In genomic region chr12:13844532-13845485, GRCm38 (mm10) we compare ENCODE assay signal across 8 mouse cellular contexts.
DNase-seq lines count a peak whose midpoint lies in the region; ATAC-seq and TF ChIP-seq lines count a peak whose summit lies in the region.
"Had no signal": no experiment of that assay in that cellular context is flagged by ENCODE, and none has a peak within 500 bp of the region (broad histone marks: within the 10 kb centered on the region; RNA-seq: fewer than 3 reads in every experiment).

No protein-coding gene starts in this region.

- WGBS in neural tube, embryonic 13.5 days, result 59% methylated on average over 13 of the region's 13 CpGs

- no peak overlapping the region for H3K27ac ChIP-seq in CH12.LX (ENCODE audit: insufficient read depth, low read depth)
- H3K27ac ChIP-seq in neural tube, embryonic 13.5 days (replicated peaks), result no peak overlapping the region

- dilution Hi-C loops in CH12.LX (cut with MboI; ENCODE audit: extremely low pct_ligation_motif_present, extremely low pct_unique_long_range_greater_than_20kb, low sequenced_read_pairs), result no loop called here

- intact Hi-C loops in left cerebral cortex, postnatal 14 days (cut with DNase I), result loop anchor here (10.0 kb wide), 2 partner anchors 310 to 470 kb away; partner anchors contain the start of gene Fam84a

- TF ChIP-seq EP300 in CH12.LX (IDR thresholded peaks at IDR 0.05; ENCODE audit: low read length), result no peak

- in situ Hi-C loops in CH12.LX (cut with MboI; ENCODE audit: low pct_ligation_motif_present, low pct_unique_long_range_greater_than_20kb, low sequenced_read_pairs), result no loop called here

- no peaks in the 10 kb centered on the region for H3K79me2 ChIP-seq in CH12.LX (replicated peaks; ENCODE audit: control insufficient read depth, extremely low read depth, insufficient read depth, poor library complexity, severe bottlenecking)

- ATAC-seq in G1E (ENCODE audit: extremely low read depth, insufficient number of reproducible peaks, low FRiP score, poor library complexity, severe bottlenecking), result no peak
- peak; percentile 71 for ATAC-seq in neural tube, embryonic 13.5 days (ENCODE audit: low read depth)
- no peak for ATAC-seq in monocyte, adult 5-6 weeks (replicated peaks; ENCODE audit: insufficient number of reproducible peaks, low FRiP score, low TSS enrichment, poor library complexity, severe bottlenecking)

- H3K9me3 ChIP-seq in CH12.LX (replicated peaks; ENCODE audit: low read length) (no peaks in the 10 kb centered on the region), G1E (replicated peaks) (0 out of 2 replicates have a peak, but pooled peaks cover 1% of the 10 kb centered on the region)
- no peaks in the 10 kb centered on the region for H3K9me3 ChIP-seq in neural tube, embryonic 13.5 days

- H3K4me1 ChIP-seq in CH12.LX (ENCODE audit: control insufficient read depth in 1 of 2, insufficient read depth in 2 of 2), result peaks cover 0 to 15% of the 10 kb centered on the region in 2 experiments; a peak in 2 of 4 replicates
- H3K4me1 ChIP-seq in G1E (ENCODE audit: insufficient read depth, low read depth, low read length), result no peaks in the 10 kb centered on the region
- H3K4me1 ChIP-seq in neural tube, embryonic 13.5 days (replicated peaks), result peaks cover 8% of the 10 kb centered on the region

- H3K4me3 ChIP-seq in CH12.LX (replicated peaks in 1 of 3; ENCODE audit: low read depth in 2 of 3, low read length in 2 of 3, poor library complexity in 1 of 3) (no peak overlapping the region), G1E (ENCODE audit: low read depth, low read length) (no peak overlapping the region)
- H3K4me3 ChIP-seq in neural tube, embryonic 13.5 days, result no peak overlapping the region
- H3K4me3 ChIP-seq: erythroblast, embryonic 14.5 days had no signal

- H3K9ac ChIP-seq in CH12.LX (ENCODE audit: insufficient read depth, low read depth), result no peak overlapping the region
- H3K9ac ChIP-seq in neural tube, embryonic 13.5 days, result no peak overlapping the region

- H3K36me3 ChIP-seq in CH12.LX (replicated peaks in 1 of 2; ENCODE audit: control insufficient read depth in 1 of 2, insufficient read depth in 1 of 2, low read length in 1 of 2) (no peaks in the 10 kb centered on the region), G1E (replicated peaks) (no peaks in the 10 kb centered on the region)
- no peaks in the 10 kb centered on the region for H3K36me3 ChIP-seq in neural tube, embryonic 13.5 days

- peak; percentile 58 to 72 for TF ChIP-seq CTCF in CH12.LX (conservative IDR thresholded peaks at IDR 0.05 in 1 of 2, IDR thresholded peaks at IDR 0.05 in 1 of 2; ENCODE audit: low read depth in 2 of 2, low read length in 2 of 2)
- TF ChIP-seq CTCF in G1E (IDR thresholded peaks at IDR 0.05; ENCODE audit: low read depth, low read length), result peak; percentile 41

- peak; percentile 48 for TF ChIP-seq RAD21 in CH12.LX (IDR thresholded peaks at IDR 0.05; ENCODE audit: low read depth, low read length)

- H3K27me3 ChIP-seq in CH12.LX (replicated peaks), result no peaks in the 10 kb centered on the region
- no peaks in the 10 kb centered on the region for H3K27me3 ChIP-seq in G1E (ENCODE audit: insufficient read depth, low read length)
- no peaks in the 10 kb centered on the region for H3K27me3 ChIP-seq in neural tube, embryonic 13.5 days

- no peak overlapping the region for H3K4me2 ChIP-seq in CH12.LX (ENCODE audit: insufficient read depth, low read depth, poor library complexity, severe bottlenecking)
- no peak overlapping the region for H3K4me2 ChIP-seq in neural tube, embryonic 13.5 days

- DNase-seq in CH12.LX (ENCODE audit: extremely low read depth) (peak; percentile 31), G1E (ENCODE audit: low spot score) (no peak)
- peak; percentile 44 for DNase-seq in embryo, embryonic 11 days
- DNase-seq in heart, postnatal 4 days, result peak; percentile 55
- peak; percentile 18 to 50 for DNase-seq in left cerebral cortex, postnatal 14 days (ENCODE audit: low spot score in 2 of 2)

- TF ChIP-seq POLR2A in CH12.LX (IDR thresholded peaks at IDR 0.05; ENCODE audit: low read depth, low read length), result no peak

TF ChIP-seq in CH12.LX, 34 proteins besides CTCF, POLR2A, EP300 and RAD21:
- TF ChIP-seq SMC3 (IDR thresholded peaks at IDR 0.05; ENCODE audit: low read depth, low read length) (peak; percentile 51), BHLHE40 (IDR thresholded peaks at IDR 0.05; ENCODE audit: low read depth, low read length) (no peak)
